Mouse (Mus musculus) spleen, postnatal 10 days (tissue): ENCODE measurements around the gene Gli1.

Experiments used
- DNase-seq, 2 experiments: peaks; one replicate each; pipeline ENCODE4 v3.0.0; 2021 to 2022; ENCODE audit warnings: low spot score in 2 of 2

Gene Gli1

GRCm38 (mm10) chr10:127346173-127346572 is 4.4 kb upstream of the Gli1 start:
- no peak for DNase-seq

GRCm38 (mm10) chr10:127343029-127343428 is 1.3 kb upstream of the Gli1 start:
- DNase-seq: no peak

- DNase-seq: no peak
Measured at GRCm38 (mm10) chr10:127341360-127341690, 449 bp downstream of the Gli1 start.

GRCm38 (mm10) chr10:127340577-127341359 is 1.0 kb downstream of the Gli1 start:
- no peak for DNase-seq

GRCm38 (mm10) chr10:127339683-127340576 is 1.8 kb downstream of the Gli1 start:
- DNase-seq: no peak

GRCm38 (mm10) chr10:127338930-127339682 is 2.7 kb downstream of the Gli1 start:
- peak; percentile 73 to 87 for DNase-seq

GRCm38 (mm10) chr10:127337536-127338099 is 4.2 kb downstream of the Gli1 start:
- DNase-seq: peak in 1 of 2 experiments; percentile 9

GRCm38 (mm10) chr10:127336952-127337351 is 4.8 kb downstream of the Gli1 start:
- DNase-seq: no peak

GRCm38 (mm10) chr10:127335271-127335670 is 6.5 kb downstream of the Gli1 start:
- DNase-seq: no peak

GRCm38 (mm10) chr10:127333152-127333551 is 8.6 kb downstream of the Gli1 start:
- DNase-seq: peak in 1 of 2 experiments; percentile 39

- peak in 1 of 2 experiments; percentile 22 for DNase-seq
Measured at GRCm38 (mm10) chr10:127332211-127332874, 9.4 kb downstream of the Gli1 start.

GRCm38 (mm10) chr10:127330212-127330611 is 11.6 kb downstream of the Gli1 start:
- no peak for DNase-seq

- DNase-seq: no peak
Measured at GRCm38 (mm10) chr10:127327461-127328145, 14.2 kb downstream of the Gli1 start.

GRCm38 (mm10) chr10:127326828-127327227 is 14.9 kb downstream of the Gli1 start:
- no peak for DNase-seq

GRCm38 (mm10) chr10:127326017-127326801 is 15.6 kb downstream of the Gli1 start:
- peak in 1 of 2 experiments; percentile 57 for DNase-seq

- no peak for DNase-seq
Measured at GRCm38 (mm10) chr10:127325454-127326016, 16.2 kb downstream of the Gli1 start.

- DNase-seq: peak in 1 of 2 experiments; percentile 85
Measured at GRCm38 (mm10) chr10:127324495-127324894, 17.3 kb downstream of the Gli1 start.

GRCm38 (mm10) chr10:127323131-127323855 is 18.5 kb downstream of the Gli1 start:
- DNase-seq: peak in 1 of 2 experiments; percentile 64

GRCm38 (mm10) chr10:127322669-127323068 is 19.1 kb downstream of the Gli1 start:
- no peak for DNase-seq
